Mouse (Mus musculus): Measurements from ENCODE around the gene Cdt1. TPM values are rescaled to one million over a fixed set of nuclear protein-coding genes. Genes with fewer than 3 reads are reported as not detected.
"Not testable (repeated sequence)": the region's sequence is repeated elsewhere in the genome, so short reads cannot be mapped to it uniquely, and the experiment has no call there.

Cdt1 gene
- total RNA-seq, 2 experiments from 2014 or later = 1.4 to 1.9 TPM

- DNase-seq = no peak
Measured at GRCm38 (mm10) chr8:122550234-122550994, 17.4 kb upstream of the Cdt1 start.

- DNase-seq = no peak
Measured at GRCm38 (mm10) chr8:122550995-122551264, 16.9 kb upstream of the Cdt1 start.

DNA sequence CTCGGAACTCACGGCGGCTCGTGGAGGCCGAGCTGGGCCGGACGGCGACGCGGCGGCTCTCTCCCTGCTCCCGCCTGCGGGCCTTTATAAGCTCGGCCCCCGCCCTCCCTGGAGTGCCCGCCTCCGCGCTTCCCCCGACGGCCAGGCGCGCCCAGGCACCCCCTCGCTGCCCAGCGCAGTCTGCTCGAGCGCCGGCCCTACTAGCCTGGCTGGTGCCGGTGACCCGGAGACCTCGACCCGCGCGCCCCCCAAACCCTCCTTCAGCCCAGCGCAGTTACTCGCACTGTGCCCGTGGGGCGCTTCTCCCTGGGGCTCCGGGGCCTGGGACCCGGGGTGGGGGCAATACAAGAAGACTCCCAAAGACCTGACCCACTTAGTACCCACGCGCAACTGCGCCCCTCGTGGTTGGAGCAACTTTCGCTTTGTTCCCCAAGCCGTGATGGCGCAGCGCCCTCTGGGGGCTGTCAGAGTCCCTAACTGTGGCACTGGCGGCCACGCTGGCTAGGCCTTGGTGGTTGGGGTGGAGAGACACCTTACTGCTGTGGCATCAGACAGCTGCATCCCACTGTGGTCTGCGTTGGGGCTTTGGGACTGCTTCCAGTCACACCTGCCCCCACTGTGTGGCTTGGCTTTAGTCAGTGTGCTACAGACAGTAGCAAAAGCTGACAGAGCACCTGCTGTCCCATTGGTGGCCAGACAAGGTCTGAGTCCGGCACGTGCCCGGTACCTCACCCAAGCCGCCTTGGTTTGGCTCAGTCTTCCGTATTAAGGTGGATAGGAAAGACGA, 16.4 kb upstream of the Cdt1 start, which contains the start of gene Piezo1:
TSS of gene Piezo1 (minus strand) at position 65 of the 787 bp plus-strand sequence.
- peak; percentile 72 to 77 for DNase-seq

DNA sequence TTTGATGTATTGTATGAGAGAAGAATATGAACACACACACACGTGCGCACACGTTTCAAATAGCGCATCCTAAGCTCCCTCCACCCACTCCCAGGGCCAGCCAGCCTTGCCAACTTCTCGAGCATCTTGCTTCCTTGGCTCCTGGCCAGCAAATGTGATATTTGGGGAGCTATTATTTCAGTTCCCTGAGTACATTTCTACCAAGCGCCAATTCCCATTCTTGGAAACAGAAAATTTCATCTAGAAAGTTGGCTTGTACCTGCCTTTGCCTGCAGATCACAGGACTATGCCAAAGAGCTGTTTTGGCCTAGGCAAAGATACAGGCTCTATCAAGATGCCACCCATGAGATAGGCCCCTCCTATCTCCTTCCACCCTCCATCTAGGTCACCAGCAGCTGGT, 13.0 kb upstream of the Cdt1 start:
- no peak for DNase-seq

GRCm38 (mm10) chr8:122556030-122557009, 11.5 kb upstream of the Cdt1 start:
- no peak for DNase-seq

DNA sequence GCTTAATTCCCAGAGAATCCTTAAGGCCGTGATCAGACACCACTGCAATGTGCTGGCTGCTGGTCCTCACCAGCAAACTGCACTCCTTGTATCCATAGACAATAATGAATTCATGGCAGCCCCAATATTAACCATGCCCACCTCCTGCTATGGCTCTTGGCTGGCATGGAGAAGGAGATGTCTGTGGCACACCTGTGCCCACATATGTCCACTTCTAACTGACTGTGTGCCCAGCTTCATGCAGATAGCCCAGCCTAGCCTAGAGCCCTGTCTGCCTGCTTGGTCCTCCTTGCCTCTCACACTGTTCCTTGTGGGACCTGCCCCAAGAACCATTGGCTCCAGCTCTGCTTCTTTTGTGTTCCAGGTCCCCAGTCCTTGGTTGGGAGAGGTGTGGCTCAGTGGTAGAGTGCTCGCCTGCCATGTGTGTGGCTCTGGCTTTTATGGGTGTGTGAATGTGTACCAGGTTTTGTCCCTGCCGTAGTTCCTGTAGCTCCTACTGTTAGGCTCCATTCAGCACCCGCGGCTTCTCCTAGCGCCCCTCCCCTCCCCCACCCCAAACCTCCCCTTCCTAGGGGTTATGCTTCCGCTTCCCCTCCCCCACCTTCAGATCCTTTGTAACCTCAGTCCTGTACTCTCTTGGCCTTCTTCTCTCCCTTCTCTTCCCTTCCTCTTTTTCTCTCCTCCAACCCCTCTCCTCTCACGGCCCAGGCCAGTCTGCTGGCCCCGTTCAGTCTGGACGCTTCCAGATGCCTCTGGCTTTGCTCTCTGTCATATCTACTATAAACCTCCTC, 10.4 kb upstream of the Cdt1 start:
- no peak for DNase-seq

DNA sequence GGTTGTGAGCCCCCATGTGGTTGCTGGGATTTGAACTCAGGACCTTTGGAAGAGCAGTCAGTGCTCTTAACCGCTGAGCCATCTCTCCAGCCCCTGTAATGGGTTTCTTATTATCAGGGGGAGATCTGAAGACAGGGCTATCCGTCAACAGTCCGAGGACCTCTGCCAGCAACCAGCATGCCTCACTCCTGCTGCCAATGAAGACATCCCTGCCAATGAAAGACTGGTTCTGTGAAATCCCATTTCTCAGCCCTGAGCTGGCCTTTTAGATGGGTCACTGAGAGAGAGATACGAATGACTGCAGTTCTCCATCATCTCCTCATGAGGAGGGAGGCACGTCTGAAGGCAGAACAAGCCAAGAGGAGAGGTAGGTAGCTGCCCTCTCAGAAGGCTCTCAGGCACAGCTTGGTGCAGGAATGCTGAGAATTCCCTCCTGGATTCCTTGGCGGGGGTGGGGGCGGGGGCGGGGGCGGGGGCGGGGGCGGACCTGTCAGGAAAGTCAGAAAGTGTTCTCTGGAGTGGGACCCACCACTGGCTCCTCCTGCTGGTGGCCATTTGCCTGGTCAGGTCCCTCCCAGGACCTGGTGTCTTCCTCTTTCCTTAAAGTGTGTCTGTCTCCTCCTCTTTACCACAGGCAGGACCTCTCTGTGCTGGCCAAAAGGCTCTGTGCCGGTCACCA, 9.0 kb upstream of the Cdt1 start:
- no peak for DNase-seq

- DNase-seq = no peak
Measured at GRCm38 (mm10) chr8:122561199-122561598, 6.6 kb upstream of the Cdt1 start.

GRCm38 (mm10) chr8:122564363-122565352, 3.2 kb upstream of the Cdt1 start:
- DNase-seq = no peak

- no peak for DNase-seq
Measured at GRCm38 (mm10) chr8:122566766-122567165, 1.0 kb upstream of the Cdt1 start.

DNA sequence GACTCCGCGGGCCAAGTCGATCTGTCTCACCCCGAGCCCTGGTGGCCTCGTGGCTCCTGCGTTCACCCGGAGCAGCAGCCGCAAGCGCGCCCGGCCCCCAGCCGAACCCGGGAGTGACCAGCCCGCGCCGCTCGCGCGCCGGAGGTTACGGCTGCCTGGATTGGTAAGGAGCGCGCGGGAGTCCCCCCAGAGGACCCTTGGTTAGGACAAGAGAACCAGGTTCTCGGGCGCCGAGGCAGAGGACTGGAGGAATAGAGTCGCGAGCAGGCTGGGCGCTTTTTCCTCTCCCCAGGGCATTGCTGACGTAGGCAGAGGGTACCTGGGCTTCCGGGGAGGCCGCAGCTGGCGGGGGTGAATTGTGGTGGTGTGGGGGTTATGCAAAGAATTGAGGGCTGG, 292 bp downstream of the Cdt1 start:
- no peak for DNase-seq

DNA sequence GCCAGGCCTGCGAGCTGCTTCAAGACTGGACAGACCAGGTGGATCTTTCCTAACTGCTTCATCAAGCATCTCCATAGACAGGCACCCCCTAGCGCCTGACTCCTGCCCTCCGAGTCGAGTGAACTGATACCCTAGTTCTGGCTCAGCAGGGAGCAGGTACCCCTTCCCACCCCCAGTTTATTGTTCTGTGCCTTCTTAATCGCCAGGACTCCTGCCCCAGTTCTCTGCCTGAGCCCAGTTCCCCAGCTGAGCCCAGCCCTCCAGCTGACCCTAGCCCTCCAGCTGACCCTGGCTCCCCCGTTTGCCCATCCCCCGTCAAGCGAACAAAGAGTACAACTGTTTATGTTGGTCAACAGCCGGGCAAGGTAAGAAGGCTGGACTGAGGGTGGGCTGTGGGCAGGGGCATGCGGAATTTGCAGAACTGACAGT, 1.1 kb downstream of the Cdt1 start:
- DNase-seq = no peak

GRCm38 (mm10) chr8:122569329-122569728, 1.5 kb downstream of the Cdt1 start:
- no peak for DNase-seq

- DNase-seq = no peak
Measured at GRCm38 (mm10) chr8:122569996-122570395, 2.2 kb downstream of the Cdt1 start.

DNA sequence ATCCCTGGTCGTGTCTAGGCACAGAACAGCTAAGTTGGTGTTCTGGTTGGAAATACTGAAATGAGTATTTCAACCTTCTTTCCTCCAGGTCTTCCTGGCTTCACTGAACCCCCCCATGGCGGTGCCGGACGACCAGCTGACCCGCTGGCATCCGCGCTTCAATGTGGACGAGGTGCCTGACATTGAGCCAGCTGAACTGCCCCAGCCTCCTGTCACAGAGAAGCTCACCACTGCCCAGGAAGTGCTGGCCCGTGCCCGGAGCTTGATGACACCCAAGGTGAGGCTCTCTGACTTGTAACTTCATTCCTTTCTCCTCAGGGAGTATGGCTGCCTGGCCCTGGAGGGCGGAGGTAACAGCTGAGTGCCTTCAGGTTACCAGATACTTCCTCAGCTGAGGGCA, 3.3 kb downstream of the Cdt1 start:
- DNase-seq = no peak

DNA sequence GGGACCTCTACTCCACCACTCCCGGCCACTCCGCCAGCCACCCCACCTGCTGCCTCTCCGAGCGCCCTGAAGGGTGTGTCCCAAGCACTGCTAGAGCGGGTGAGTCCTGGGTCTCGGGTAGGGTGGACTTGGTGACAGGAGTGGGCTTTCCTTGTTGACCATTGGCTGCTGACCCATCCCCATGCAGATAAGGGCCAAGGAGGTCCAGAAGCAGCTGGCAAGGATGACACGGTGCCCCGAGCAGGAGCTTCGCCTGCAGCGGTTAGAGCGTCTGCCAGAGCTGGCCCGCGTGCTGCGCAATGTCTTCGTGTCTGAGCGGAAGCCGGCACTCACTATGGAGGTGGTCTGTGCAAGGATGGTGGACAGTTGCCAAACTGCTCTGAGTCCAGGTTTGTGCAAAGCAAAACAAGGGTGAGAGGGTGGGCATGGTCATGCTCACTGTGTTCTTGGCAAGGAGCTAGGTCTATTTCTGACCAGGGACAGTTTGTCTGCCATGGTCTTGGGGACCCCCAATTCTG, 4.0 kb downstream of the Cdt1 start:
- no peak for DNase-seq

DNA sequence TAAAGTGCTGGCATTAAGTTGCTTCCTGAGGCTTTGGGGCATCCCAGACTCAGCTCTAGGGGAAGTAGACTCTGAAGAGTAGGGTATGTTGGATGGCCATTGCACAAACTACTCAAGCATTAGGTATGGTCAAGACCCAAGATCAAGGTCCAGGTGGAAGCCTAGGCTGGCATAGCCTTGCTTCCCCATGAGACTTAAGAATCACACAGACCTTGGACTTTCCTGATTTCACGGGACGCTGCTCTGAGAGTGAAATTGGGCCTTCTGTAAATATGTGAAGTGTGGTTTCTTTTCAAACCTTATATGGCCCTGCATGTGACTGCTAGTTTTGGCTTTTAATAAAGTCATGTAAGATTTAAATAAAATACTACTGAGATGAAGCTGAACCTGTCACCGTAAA, 4.9 kb downstream of the Cdt1 start:
- DNase-seq = no peak

DNA sequence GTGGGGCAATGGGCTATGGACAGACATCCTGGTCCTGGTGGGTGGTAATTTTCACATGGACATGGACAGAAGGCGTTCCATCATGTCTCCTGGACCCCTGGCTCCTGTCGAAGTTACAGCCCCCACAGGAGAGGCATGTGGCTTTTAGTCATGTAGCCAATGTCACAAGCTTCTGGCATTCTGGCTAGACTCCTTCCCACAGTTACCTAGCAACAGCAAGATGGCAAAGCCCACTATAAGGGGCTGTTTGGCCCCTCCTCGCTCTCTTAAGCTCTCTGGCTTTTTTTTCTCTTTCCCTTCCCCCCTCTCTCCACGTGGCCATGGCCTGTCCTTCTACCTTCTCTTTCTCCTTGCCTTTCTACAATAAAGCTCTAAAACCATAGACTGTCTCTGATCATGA, 5.4 kb downstream of the Cdt1 start:
- DNase-seq = not testable (repeated sequence)

DNA sequence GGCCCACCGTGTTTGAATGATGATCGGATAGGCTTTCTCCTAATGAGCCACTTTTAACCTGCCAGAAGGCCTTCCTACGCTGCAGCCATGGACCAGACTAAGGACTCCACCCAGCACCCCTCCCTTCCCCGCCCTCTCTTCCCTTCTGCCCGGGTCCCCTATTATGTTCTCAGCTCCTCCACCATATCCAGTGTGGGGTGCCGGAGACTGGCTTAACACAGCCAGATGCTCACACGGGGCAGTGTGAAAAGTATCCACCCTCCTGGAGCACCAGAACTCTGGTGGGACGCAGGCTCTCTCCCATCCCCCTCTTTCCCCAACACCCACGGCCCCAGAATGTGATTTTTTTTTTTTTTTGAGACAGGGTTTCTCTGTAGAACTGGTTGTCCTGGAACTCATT, 5.8 kb downstream of the Cdt1 start:
- DNase-seq = no peak

DNA sequence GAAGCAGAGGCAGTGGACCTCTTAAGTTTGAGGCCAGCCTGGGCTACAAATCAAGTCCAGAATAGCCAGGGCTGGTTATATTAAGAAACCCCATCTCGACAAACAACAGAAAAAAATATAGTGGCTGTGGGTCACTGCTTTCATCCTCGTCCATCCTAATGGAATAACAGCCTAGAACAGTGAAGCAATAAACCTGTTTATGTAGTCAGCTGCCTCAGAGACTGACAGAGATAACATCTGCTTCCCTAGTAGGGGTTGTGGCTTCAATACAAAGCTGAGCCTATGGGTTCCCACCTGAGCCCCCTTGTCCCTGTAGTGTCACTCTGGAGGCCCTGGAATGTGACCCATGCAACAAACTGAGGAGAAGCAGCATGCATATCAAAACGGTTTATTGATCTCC, 6.4 kb downstream of the Cdt1 start:
- no peak for DNase-seq

Data from layer of hippocampus, postnatal 36 days (tissue).